19 mouse cellular contexts compared by ENCODE assay signal in the genomic region with DNA sequence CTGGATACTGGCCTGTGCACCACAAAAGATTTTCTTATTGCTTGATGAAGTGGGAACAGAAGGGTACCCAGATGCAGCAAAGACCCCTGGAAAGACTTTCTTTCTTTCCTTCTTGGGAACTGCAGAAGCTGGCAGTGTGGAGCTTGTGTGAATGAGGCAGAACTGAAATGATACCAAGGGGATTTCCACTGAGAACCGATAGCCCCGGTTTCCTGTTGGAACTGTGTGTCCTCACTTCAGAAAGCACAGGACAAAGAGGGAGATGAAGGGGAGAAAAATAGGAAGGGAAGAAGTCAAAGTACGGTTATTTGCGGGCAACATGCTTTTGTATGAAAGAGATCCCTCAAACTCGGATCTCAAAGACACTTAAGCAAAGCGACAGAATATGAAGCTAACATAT.
"Had no signal": no experiment of that assay in that cellular context is flagged by ENCODE, and none has a peak within 500 bp of the region (broad histone marks: within the 10 kb centered on the region; RNA-seq: fewer than 3 reads in every experiment).

No protein-coding gene starts in this region.

- H3K9ac ChIP-seq: liver, embryonic 13.5 days; liver, embryonic 15.5 days; liver, postnatal 0 days; lung, embryonic 14.5 days; midbrain, embryonic 13.5 days; midbrain, embryonic 15.5 days; neural tube, embryonic 13.5 days; neural tube, embryonic 15.5 days; stomach, embryonic 15.5 days had no signal

- ATAC-seq: liver, postnatal 0 days; lung, postnatal 0 days; midbrain, embryonic 13.5 days; midbrain, embryonic 15.5 days had no signal

- H3K4me2 ChIP-seq: liver, embryonic 13.5 days; liver, embryonic 15.5 days; lung, embryonic 14.5 days; midbrain, embryonic 13.5 days; midbrain, embryonic 15.5 days; neural tube, embryonic 13.5 days; neural tube, embryonic 15.5 days; stomach, embryonic 15.5 days had no signal

- H3K9me3 ChIP-seq: liver, embryonic 13.5 days; liver, embryonic 15.5 days; midbrain, embryonic 10.5 days; midbrain, embryonic 13.5 days; midbrain, embryonic 15.5 days; neural tube, embryonic 13.5 days; neural tube, embryonic 15.5 days; stomach, embryonic 15.5 days had no signal

- H3K27me3 ChIP-seq: liver, embryonic 13.5 days; liver, embryonic 15.5 days; midbrain, embryonic 13.5 days; midbrain, embryonic 15.5 days; neural tube, embryonic 13.5 days; neural tube, embryonic 15.5 days; stomach, embryonic 15.5 days had no signal

- H3K4me1 ChIP-seq: liver, embryonic 13.5 days; liver, embryonic 15.5 days; midbrain, embryonic 15.5 days; neural tube, embryonic 13.5 days; neural tube, embryonic 15.5 days; stomach, embryonic 15.5 days had no signal

- H3K27ac ChIP-seq: liver, embryonic 13.5 days; liver, embryonic 15.5 days; macrophage; midbrain, embryonic 10.5 days; midbrain, embryonic 13.5 days; midbrain, embryonic 15.5 days; neural tube, embryonic 13.5 days; neural tube, embryonic 15.5 days; stomach, embryonic 15.5 days; stomach, postnatal 0 days had no signal

- H3K4me3 ChIP-seq: liver, embryonic 13.5 days; liver, embryonic 15.5 days; midbrain, embryonic 10.5 days; midbrain, embryonic 13.5 days; midbrain, embryonic 15.5 days; neural tube, embryonic 13.5 days; neural tube, embryonic 15.5 days; stomach, embryonic 15.5 days had no signal

- DNase-seq: liver, embryonic 13.5 days; liver, postnatal 0 days; lung, embryonic 14.5 days; lung, postnatal 14 days; lung, postnatal 36 days; right cerebral cortex, postnatal 14 days; thymus, adult 18-20 months; thymus, postnatal 14 days; thymus, postnatal 36 days had no signal

- H3K36me3 ChIP-seq: liver, embryonic 13.5 days; liver, embryonic 15.5 days; midbrain, embryonic 10.5 days; midbrain, embryonic 13.5 days; midbrain, embryonic 15.5 days; neural tube, embryonic 13.5 days; neural tube, embryonic 15.5 days; stomach, embryonic 15.5 days had no signal
